Mouse (Mus musculus) gastrocnemius, postnatal 36 days (tissue): ENCODE results near the gene Hist1h3c. TPM values are rescaled to one million over a fixed set of nuclear protein-coding genes. Genes with fewer than 3 reads are reported as not detected.

ENCODE experiments used
- microRNA-seq, 2 experiments: library from miRNA; unstranded; fragments of <30 nt; microRNA quantifications; one replicate each; pipeline ENCODE4 v1.2.0; 2021
- total RNA-seq, 2 experiments: library from RNA; stranded (reverse); gene quantifications; 2 replicates each; pipeline ENCODE4 v1.2.3; 2021

Hist1h3c gene
- total RNA-seq, 2 experiments from 2014 or later = 4.5 to 4.6 TPM

Small RNA genes within 50 kb of the gene (microRNA-seq; reads per million reads assigned to microRNA genes)
- gene Gm44314 (0 reads per million in 2 experiments), gene Gm44484 (0 reads per million in 2 experiments)

Other genes with a start within 250 kb of the Hist1h3c start
- 100 to 1,000 TPM; 130 to 153 TPM for gene Hist1h4h, start 214.6 kb downstream of the Hist1h3c start, total RNA-seq
- 10 to 100 TPM in 1 of 2 experiments, 1 to 10 TPM in 1; 7.7 to 11.5 TPM for gene Hist1h2af, start 211.7 kb downstream of the Hist1h3c start, total RNA-seq
- 1 to 10 TPM; 2.8 to 5.0 TPM for gene Hist1h3g, start 210.2 kb downstream of the Hist1h3c start, total RNA-seq
- 1 to 10 TPM; 1.7 to 2.1 TPM for gene Hist1h2bh, start 202.2 kb downstream of the Hist1h3c start, total RNA-seq
- 1 to 10 TPM; 5.5 to 6.4 TPM for gene Hist1h3f, start 201.6 kb downstream of the Hist1h3c start, total RNA-seq
- gene Hist1h4f, start 194.0 kb downstream of the Hist1h3c start, total RNA-seq = 10 to 100 TPM; 12.5 to 22.4 TPM
- gene Hist1h1d, start 192.3 kb downstream of the Hist1h3c start, total RNA-seq = 1 to 10 TPM; 1.6 to 2.0 TPM
- 10 to 100 TPM; 11.9 to 17.0 TPM for gene Hist1h3e, start 183.2 kb downstream of the Hist1h3c start, total RNA-seq
- 1 to 10 TPM; 1.6 to 2.8 TPM for gene Hist1h2ae, start 174.4 kb downstream of the Hist1h3c start, total RNA-seq
- gene Hist1h2bg, start 174.2 kb downstream of the Hist1h3c start, total RNA-seq = 10 to 100 TPM; 15.3 to 21.1 TPM
- gene Hist1h2bf, start 171.4 kb downstream of the Hist1h3c start, total RNA-seq = 1 to 10 TPM; 7.5 to 8.5 TPM
- 1 to 10 TPM; 1.2 to 2.2 TPM for gene Hist1h2ad, start 171.2 kb downstream of the Hist1h3c start, total RNA-seq
- gene Hist1h3d, start 169.8 kb downstream of the Hist1h3c start, total RNA-seq = 1 to 10 TPM; 2.8 to 4.8 TPM
- 10 to 100 TPM; 39.6 to 39.7 TPM for gene Hist1h4d, start 164.0 kb downstream of the Hist1h3c start, total RNA-seq
- 10 to 100 TPM; 16.6 to 18.7 TPM for gene Hist1h2be, start 124.5 kb downstream of the Hist1h3c start, total RNA-seq
- 10 to 100 TPM; 42.9 to 50.8 TPM for gene Hist1h1e, start 123.0 kb downstream of the Hist1h3c start, total RNA-seq
- 1 to 10 TPM; 1.3 to 1.4 TPM for gene Hist1h2ac, start 61.7 kb downstream of the Hist1h3c start, total RNA-seq
- 10 to 100 TPM; 65.6 to 72.3 TPM for gene Hist1h2bc, start 61.4 kb downstream of the Hist1h3c start, total RNA-seq
- not detected for gene Hist1h1t, start 49.8 kb downstream of the Hist1h3c start, total RNA-seq
- 10 to 100 TPM; 62.8 to 75.7 TPM for gene Hist1h4c, start 47.1 kb downstream of the Hist1h3c start, total RNA-seq
- 10 to 100 TPM; 17.6 to 27.0 TPM for gene Hfe, start 34.7 kb downstream of the Hist1h3c start, total RNA-seq
- gene Hist1h1c, start 6.8 kb downstream of the Hist1h3c start, total RNA-seq = 100 to 1,000 TPM; 188 to 225 TPM
- gene Hist1h2bb, start 1.1 kb upstream of the Hist1h3c start, total RNA-seq = 1 to 10 TPM; 5.1 to 7.0 TPM
- 10 to 100 TPM in 1 of 2 experiments, 1 to 10 TPM in 1; 9.4 to 10.3 TPM for gene Hist1h2ab, start 5.5 kb upstream of the Hist1h3c start, total RNA-seq
- gene Hist1h3b, start 6.7 kb upstream of the Hist1h3c start, total RNA-seq = 10 to 100 TPM; 14.2 to 14.3 TPM
- 1 to 10 TPM; 5.8 to 8.4 TPM for gene Hist1h4b, start 11.4 kb upstream of the Hist1h3c start, total RNA-seq
- gene Hist1h4a, start 15.6 kb upstream of the Hist1h3c start, total RNA-seq = 1 to 10 TPM; 6.4 to 7.2 TPM
- gene Hist1h3a, start 16.8 kb upstream of the Hist1h3c start, total RNA-seq = 10 to 100 TPM in 1 of 2 experiments, 1 to 10 TPM in 1; 9.9 to 14.4 TPM
- gene Hist1h1a, start 18.1 kb upstream of the Hist1h3c start, total RNA-seq = 1 to 10 TPM; 5.6 to 7.4 TPM
- gene Trim38, start 24.3 kb upstream of the Hist1h3c start, total RNA-seq = not detected
- not detected for gene Slc17a2, start 61.4 kb upstream of the Hist1h3c start, total RNA-seq
- gene Slc17a3, start 93.8 kb upstream of the Hist1h3c start, total RNA-seq = not detected
- not detected for gene Slc17a1, start 122.1 kb upstream of the Hist1h3c start, total RNA-seq
- gene Slc17a4, start 169.4 kb upstream of the Hist1h3c start, total RNA-seq = not detected
- not detected for gene Hist1h2ba, start 188.6 kb upstream of the Hist1h3c start, total RNA-seq
- gene Hist1h2aa, start 188.9 kb upstream of the Hist1h3c start, total RNA-seq = not detected
- gene Scgn, start 245.6 kb upstream of the Hist1h3c start, total RNA-seq = not detected